Mouse (Mus musculus): ENCODE data around the gene Fpr1. TPM values are rescaled to one million over a fixed set of nuclear protein-coding genes. Genes with fewer than 3 reads are reported as not detected.
"Not testable (repeated sequence)": the region's sequence is repeated elsewhere in the genome, so short reads cannot be mapped to it uniquely, and the experiment has no call there.

The Fpr1 gene
- not detected for total RNA-seq (2021)
- long read RNA-seq, experiment 1 = 0 reads
- long read RNA-seq, experiment 2 = 0 reads

- DNase-seq (ENCODE audit: low spot score in 2 of 2) = no peak
Measured at GRCm38 (mm10) chr17:17883840-17884239, at the start of gene Fpr1. TSS of gene Fpr1 (minus strand) at chr17:17883940.

- no peak for DNase-seq (ENCODE audit: low spot score in 2 of 2)
Measured at GRCm38 (mm10) chr17:17917782-17918181, 34.0 kb upstream of the Fpr1 start.

- DNase-seq (ENCODE audit: low spot score in 2 of 2) = no peak
Measured at GRCm38 (mm10) chr17:17917376-17917775, 33.6 kb upstream of the Fpr1 start.

- DNase-seq (ENCODE audit: low spot score in 2 of 2) = not testable (repeated sequence)
Measured at GRCm38 (mm10) chr17:17912618-17913017, 28.9 kb upstream of the Fpr1 start.

GRCm38 (mm10) chr17:17909636-17910421, 26.1 kb upstream of the Fpr1 start:
- peak; percentile 69 to 73 for DNase-seq (ENCODE audit: low spot score in 2 of 2)

- no peak for DNase-seq (ENCODE audit: low spot score in 2 of 2)
Measured at GRCm38 (mm10) chr17:17900768-17901167, 17.0 kb upstream of the Fpr1 start.

- no peak for DNase-seq (ENCODE audit: low spot score in 2 of 2)
Measured at GRCm38 (mm10) chr17:17899268-17899667, 15.5 kb upstream of the Fpr1 start.

GRCm38 (mm10) chr17:17896039-17896438, 12.3 kb upstream of the Fpr1 start:
- DNase-seq (ENCODE audit: low spot score in 2 of 2) = peak in 1 of 2 experiments; percentile 36

GRCm38 (mm10) chr17:17889732-17890425, 6.1 kb upstream of the Fpr1 start:
- no peak for DNase-seq (ENCODE audit: low spot score in 2 of 2)

- DNase-seq (ENCODE audit: low spot score in 2 of 2) = no peak
Measured at GRCm38 (mm10) chr17:17887774-17888248, 4.1 kb upstream of the Fpr1 start, which contains the start of the genes Fpr2 and Fpr3. TSS of gene Fpr2 (plus strand) at chr17:17887824. TSS of gene Fpr3 (plus strand) at chr17:17887852.

GRCm38 (mm10) chr17:17882672-17883071, 1.1 kb downstream of the Fpr1 start:
- no peak for DNase-seq (ENCODE audit: low spot score in 2 of 2)

- no peak for DNase-seq (ENCODE audit: low spot score in 2 of 2)
Measured at GRCm38 (mm10) chr17:17879347-17879746, 4.4 kb downstream of the Fpr1 start.

- no peak for DNase-seq (ENCODE audit: low spot score in 2 of 2)
Measured at GRCm38 (mm10) chr17:17871697-17872096, 12.0 kb downstream of the Fpr1 start.

GRCm38 (mm10) chr17:17870892-17871550, 12.7 kb downstream of the Fpr1 start:
- no peak for DNase-seq (ENCODE audit: low spot score in 2 of 2)

- no peak for DNase-seq (ENCODE audit: low spot score in 2 of 2)
Measured at GRCm38 (mm10) chr17:17866801-17867469, 16.8 kb downstream of the Fpr1 start.

GRCm38 (mm10) chr17:17865168-17865567, 18.6 kb downstream of the Fpr1 start:
- no peak for DNase-seq (ENCODE audit: low spot score in 2 of 2)

- DNase-seq (ENCODE audit: low spot score in 2 of 2) = no peak
Measured at GRCm38 (mm10) chr17:17862360-17862759, 21.4 kb downstream of the Fpr1 start.

GRCm38 (mm10) chr17:17860110-17860509, 23.6 kb downstream of the Fpr1 start:
- no peak for DNase-seq (ENCODE audit: low spot score in 2 of 2)

- DNase-seq (ENCODE audit: low spot score in 2 of 2) = no peak
Measured at GRCm38 (mm10) chr17:17857446-17857845, 26.3 kb downstream of the Fpr1 start.

GRCm38 (mm10) chr17:17856612-17857011, 27.1 kb downstream of the Fpr1 start:
- no peak for DNase-seq (ENCODE audit: low spot score in 2 of 2)
